Mouse (Mus musculus) lung, embryonic 16.5 days (tissue): ENCODE measurements around the gene Gm9112. TPM values are rescaled to one million over a fixed set of nuclear protein-coding genes. Genes with fewer than 3 reads are reported as not detected.

Experiments
- polyA plus RNA-seq: library from polyadenylated mRNA; unstranded; fragments of >200 nt; fragmentation: Nextera tagmentation; extraction: Ambion mirVana; gene quantifications from 2 replicates; pipeline ENCODE4 v1.2.1, GENCODE M21; 2015

Gene Gm9112
- polyA plus RNA-seq, 1 experiment from 2014 or later = 0.72 TPM

Other genes starting within 250 kb of the Gm9112 start
- gene Hdac8, start 202.3 kb downstream of the Gm9112 start, polyA plus RNA-seq = 11.1 and 13.5 TPM in 2 replicates
- 10.8 and 11.0 TPM in 2 replicates for gene Phka1, start 63.4 kb downstream of the Gm9112 start, polyA plus RNA-seq
- gene Gm3880, start 20.7 kb downstream of the Gm9112 start, polyA plus RNA-seq = not detected in 2 replicates
- not detected in 2 replicates for gene Dmrtc1b, start 230 bp upstream of the Gm9112 start, polyA plus RNA-seq
- gene Dmrtc1c1, start 95.3 kb upstream of the Gm9112 start, polyA plus RNA-seq = not detected in 2 replicates
- gene Dmrtc1c2, start 147.0 kb upstream of the Gm9112 start, polyA plus RNA-seq = not detected in 2 replicates
- gene 1700031F05Rik, start 160.3 kb upstream of the Gm9112 start, polyA plus RNA-seq = not detected in 2 replicates
- 0.59 and 0.87 TPM in 2 replicates for gene Dmrtc1a, start 201.1 kb upstream of the Gm9112 start, polyA plus RNA-seq
- not detected in 2 replicates for gene 1700011M02Rik, start 201.3 kb upstream of the Gm9112 start, polyA plus RNA-seq
- gene 1700018G05Rik, start 220.7 kb upstream of the Gm9112 start, polyA plus RNA-seq = not detected in 2 replicates